Mouse (Mus musculus) erythroblast, embryonic 14.5 days (primary cell): ENCODE data around the gene Slc8a1.

Experiments used
- GATA1 ChIP-seq: IDR thresholded peaks from 2 replicates; pipeline ENCODE4 v1.6.1; 2012; ENCODE audit warnings: low read length, inconsistent platforms, mixed read lengths
- TAL1 ChIP-seq: IDR thresholded peaks from 3 replicates; pipeline ENCODE4 v1.6.1; 2012; ENCODE audit warnings: low read length, inconsistent platforms, mixed read lengths

GRCm38 (mm10) chr17:81666551-81666950 is 71.6 kb downstream of the Slc8a1 start:
- no peak for TF ChIP-seq GATA1
- no peak for TF ChIP-seq TAL1
